Mouse (Mus musculus): ENCODE measurements at regions not wholly inside any gene's neighbourhood (a gene's known extent, or its start where the extent isn't known, plus 50 kb on each side); places are given as distances from the start of the nearest gene placed in this dataset.

GRCm38 (mm10) chr1:73169929-73170667, 154.4 kb upstream of the Tnp1 start:
- Histone ChIP-seq H3K9me3 (ENCODE audit: control insufficient read depth, low read length) (peaks cover 6% of the 10 kb centered on the region), H3K9ac (replicated peaks; ENCODE audit: low read length) (no peak overlapping the region), H3K27ac (replicated peaks; ENCODE audit: low read depth, low read length) (peak overlapping the region; percentile 49; the same call in 1 of the 2 replicates), H3K4me2 (ENCODE audit: low read length) (no peak overlapping the region), H3K27me3 (ENCODE audit: control insufficient read depth, insufficient read depth, low read length) (0 out of 2 replicates have a peak, but pooled peaks cover 4% of the 10 kb centered on the region), H3K4me3 (replicated peaks; ENCODE audit: low read depth, low read length) (no peak overlapping the region), H3K4me1 (ENCODE audit: control insufficient read depth, insufficient read depth, low read length) (peaks cover 18% of the 10 kb centered on the region; the same call in 1 of the 2 replicates), H3K36me3 (ENCODE audit: control insufficient read depth, insufficient read depth, low read length) (no peaks in the 10 kb centered on the region)
- ATAC-seq (ENCODE audit: low FRiP score, low TSS enrichment), result 0 out of 2 replicates have a peak, but pooled peaks have one; percentile 40
- peak; percentile 54 for DNase-seq
- 5% methylated on average over 6 of the region's 6 CpGs for WGBS

GRCm38 (mm10) chr1:73169077-73169869, 153.6 kb upstream of the Tnp1 start:
- H3K9me3 ChIP-seq (ENCODE audit: control insufficient read depth, low read length), result peaks cover 6% of the 10 kb centered on the region
- no peaks in the 10 kb centered on the region for H3K36me3 ChIP-seq (ENCODE audit: control insufficient read depth, insufficient read depth, low read length)
- no peak overlapping the region for H3K4me3 ChIP-seq (replicated peaks; ENCODE audit: low read depth, low read length)
- H3K27me3 ChIP-seq (ENCODE audit: control insufficient read depth, insufficient read depth, low read length), result 0 out of 2 replicates have a peak, but pooled peaks cover 4% of the 10 kb centered on the region
- peaks cover 18% of the 10 kb centered on the region; the same call in 1 of the 2 replicates for H3K4me1 ChIP-seq (ENCODE audit: control insufficient read depth, insufficient read depth, low read length)
- H3K27ac ChIP-seq (replicated peaks; ENCODE audit: low read depth, low read length), result peak overlapping the region; percentile 49
- DNase-seq (peak; percentile 76), ATAC-seq (ENCODE audit: low FRiP score, low TSS enrichment) (peak; percentile 69; the same call in 1 of the 2 replicates)
- 7% methylated on average over 10 of the region's 10 CpGs for WGBS
- no peak overlapping the region for H3K9ac ChIP-seq (replicated peaks; ENCODE audit: low read length)
- H3K4me2 ChIP-seq (ENCODE audit: low read length), result peak overlapping the region; percentile 25

- no peak for ATAC-seq (ENCODE audit: low FRiP score, low TSS enrichment)
These were observed 144.5 kb upstream of the Tnp1 start for GRCm38 (mm10) chr1:73160199-73160598.

GRCm38 (mm10) chr1:73159405-73159976, 143.8 kb upstream of the Tnp1 start:
- H3K4me3 ChIP-seq (replicated peaks; ENCODE audit: low read depth, low read length), result no peak overlapping the region
- no peak overlapping the region for H3K27ac ChIP-seq (replicated peaks; ENCODE audit: low read depth, low read length)
- H3K9me3 ChIP-seq (ENCODE audit: control insufficient read depth, low read length), result no peaks in the 10 kb centered on the region
- no peaks in the 10 kb centered on the region for H3K4me1 ChIP-seq (ENCODE audit: control insufficient read depth, insufficient read depth, low read length)
- 79% methylated on average over 7 of the region's 7 CpGs for WGBS
- H3K4me2 ChIP-seq (ENCODE audit: low read length), result no peak overlapping the region
- ATAC-seq (ENCODE audit: low FRiP score, low TSS enrichment) (no peak), DNase-seq (no peak)
- H3K9ac ChIP-seq (replicated peaks; ENCODE audit: low read length), result no peak overlapping the region
- H3K27me3 ChIP-seq (ENCODE audit: control insufficient read depth, insufficient read depth, low read length), result no peaks in the 10 kb centered on the region
- H3K36me3 ChIP-seq (ENCODE audit: control insufficient read depth, insufficient read depth, low read length), result no peaks in the 10 kb centered on the region

More at GRCm38 (mm10) chr1:73160199-73160598, 144.5 kb upstream of the Tnp1 start:
- no peak overlapping the region for H3K4me3 ChIP-seq (replicated peaks; ENCODE audit: low read depth, low read length)
- DNase-seq, result no peak
- no peak overlapping the region for H3K4me2 ChIP-seq (ENCODE audit: low read length)
- H3K27me3 ChIP-seq (ENCODE audit: control insufficient read depth, insufficient read depth, low read length), result no peaks in the 10 kb centered on the region
- H3K9ac ChIP-seq (replicated peaks; ENCODE audit: low read length), result no peak overlapping the region
- H3K36me3 ChIP-seq (ENCODE audit: control insufficient read depth, insufficient read depth, low read length), result no peaks in the 10 kb centered on the region
- no peaks in the 10 kb centered on the region for H3K4me1 ChIP-seq (ENCODE audit: control insufficient read depth, insufficient read depth, low read length)
- 96% methylated on average over 3 of the region's 3 CpGs for WGBS
- no peak overlapping the region for H3K27ac ChIP-seq (replicated peaks; ENCODE audit: low read depth, low read length)
- no peaks in the 10 kb centered on the region for H3K9me3 ChIP-seq (ENCODE audit: control insufficient read depth, low read length)

GRCm38 (mm10) chr1:73153438-73154097, 137.9 kb upstream of the Tnp1 start:
- no peak overlapping the region for H3K27ac ChIP-seq (replicated peaks; ENCODE audit: low read depth, low read length)
- H3K4me3 ChIP-seq (replicated peaks; ENCODE audit: low read depth, low read length), result no peak overlapping the region
- 37% methylated on average over 9 of the region's 9 CpGs for WGBS
- no peaks in the 10 kb centered on the region for H3K4me1 ChIP-seq (ENCODE audit: control insufficient read depth, insufficient read depth, low read length)
- H3K9ac ChIP-seq (replicated peaks; ENCODE audit: low read length), result no peak overlapping the region
- no peaks in the 10 kb centered on the region for H3K27me3 ChIP-seq (ENCODE audit: control insufficient read depth, insufficient read depth, low read length)
- no peaks in the 10 kb centered on the region for H3K9me3 ChIP-seq (ENCODE audit: control insufficient read depth, low read length)
- DNase-seq (no peak), ATAC-seq (ENCODE audit: low FRiP score, low TSS enrichment) (no peak)
- no peak overlapping the region for H3K4me2 ChIP-seq (ENCODE audit: low read length)
- no peaks in the 10 kb centered on the region for H3K36me3 ChIP-seq (ENCODE audit: control insufficient read depth, insufficient read depth, low read length)

- Histone ChIP-seq H3K27ac (replicated peaks; ENCODE audit: low read depth, low read length) (no peak overlapping the region), H3K4me1 (ENCODE audit: control insufficient read depth, insufficient read depth, low read length) (no peaks in the 10 kb centered on the region), H3K4me3 (replicated peaks; ENCODE audit: low read depth, low read length) (no peak overlapping the region), H3K9me3 (ENCODE audit: control insufficient read depth, low read length) (no peaks in the 10 kb centered on the region), H3K27me3 (ENCODE audit: control insufficient read depth, insufficient read depth, low read length) (no peaks in the 10 kb centered on the region), H3K9ac (replicated peaks; ENCODE audit: low read length) (no peak overlapping the region), H3K4me2 (ENCODE audit: low read length) (no peak overlapping the region), H3K36me3 (ENCODE audit: control insufficient read depth, insufficient read depth, low read length) (no peaks in the 10 kb centered on the region)
- 89% methylated on average over 4 of the region's 4 CpGs for WGBS
- ATAC-seq (ENCODE audit: low FRiP score, low TSS enrichment) (no peak), DNase-seq (no peak)
These were observed 134.2 kb upstream of the Tnp1 start for GRCm38 (mm10) chr1:73149926-73150325.

GRCm38 (mm10) chr1:73142845-73143244, 127.1 kb upstream of the Tnp1 start:
- Histone ChIP-seq H3K36me3 (ENCODE audit: control insufficient read depth, insufficient read depth, low read length) (no peaks in the 10 kb centered on the region), H3K4me3 (replicated peaks; ENCODE audit: low read depth, low read length) (no peak overlapping the region), H3K4me2 (ENCODE audit: low read length) (no peak overlapping the region), H3K9ac (replicated peaks; ENCODE audit: low read length) (no peak overlapping the region), H3K4me1 (ENCODE audit: control insufficient read depth, insufficient read depth, low read length) (no peaks in the 10 kb centered on the region), H3K27ac (replicated peaks; ENCODE audit: low read depth, low read length) (no peak overlapping the region), H3K9me3 (ENCODE audit: control insufficient read depth, low read length) (no peaks in the 10 kb centered on the region), H3K27me3 (ENCODE audit: control insufficient read depth, insufficient read depth, low read length) (no peaks in the 10 kb centered on the region)
- DNase-seq (no peak), ATAC-seq (ENCODE audit: low FRiP score, low TSS enrichment) (no peak)
- 92% methylated on average over 8 of the region's 8 CpGs for WGBS

GRCm38 (mm10) chr1:73140557-73141345, 125.0 kb upstream of the Tnp1 start:
- H3K4me2 ChIP-seq (ENCODE audit: low read length), result no peak overlapping the region
- no peak overlapping the region for H3K4me3 ChIP-seq (replicated peaks; ENCODE audit: low read depth, low read length)
- H3K36me3 ChIP-seq (ENCODE audit: control insufficient read depth, insufficient read depth, low read length), result no peaks in the 10 kb centered on the region
- 56% methylated on average over 7 of the region's 7 CpGs for WGBS
- H3K4me1 ChIP-seq (ENCODE audit: control insufficient read depth, insufficient read depth, low read length), result no peaks in the 10 kb centered on the region
- H3K27ac ChIP-seq (replicated peaks; ENCODE audit: low read depth, low read length), result no peak overlapping the region
- ATAC-seq (ENCODE audit: low FRiP score, low TSS enrichment) (no peak), DNase-seq (no peak)
- H3K27me3 ChIP-seq (ENCODE audit: control insufficient read depth, insufficient read depth, low read length), result no peaks in the 10 kb centered on the region
- no peak overlapping the region for H3K9ac ChIP-seq (replicated peaks; ENCODE audit: low read length)
- no peaks in the 10 kb centered on the region for H3K9me3 ChIP-seq (ENCODE audit: control insufficient read depth, low read length)

Measured in midbrain, embryonic 14.5 days (tissue).